In the genomic region with DNA sequence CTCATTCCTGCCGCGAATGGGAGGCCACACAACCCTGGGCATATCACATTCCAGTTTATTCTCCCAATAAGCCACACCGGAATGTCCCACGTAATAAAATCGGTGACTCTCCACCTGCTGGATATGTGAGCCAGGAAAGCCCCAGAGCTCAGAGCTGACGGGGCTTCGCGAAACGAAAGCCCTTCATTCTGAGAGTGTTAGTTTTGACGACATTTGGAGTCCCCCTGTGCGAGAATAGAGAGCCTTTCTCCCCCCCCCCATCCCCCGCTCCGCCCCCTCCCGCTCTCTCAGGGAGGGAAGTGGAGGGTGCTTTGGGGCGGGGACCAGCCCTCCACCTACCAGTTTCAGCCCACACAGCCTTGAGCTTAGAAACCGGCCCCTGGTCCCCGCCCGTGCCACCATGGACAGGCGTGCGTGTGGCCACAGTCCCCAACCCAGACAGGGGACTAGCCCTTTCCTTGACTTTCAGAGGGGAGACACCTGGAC, we compare ENCODE assay signal across 8 mouse cellular contexts. TPM values are rescaled to one million over a fixed set of nuclear protein-coding genes. Genes with fewer than 3 reads are reported as not detected.
DNase-seq lines count a peak whose midpoint lies in the region; ATAC-seq and TF ChIP-seq lines count a peak whose summit lies in the region.

No protein-coding gene starts in this region.

- peak overlapping the region; percentile 100 for H3K4me2 ChIP-seq in heart, postnatal 0 days (ENCODE audit: low read depth, low read length)
- H3K4me2 ChIP-seq in liver, embryonic 14.5 days (ENCODE audit: low read depth): peak overlapping the region; percentile 68

- no peaks in the 10 kb centered on the region for H3K36me3 ChIP-seq in heart, embryonic 10.5 days
- no peaks in the 10 kb centered on the region for H3K36me3 ChIP-seq in heart, postnatal 0 days (replicated peaks; ENCODE audit: control insufficient read depth, insufficient read depth, low read length)
- no peaks in the 10 kb centered on the region for H3K36me3 ChIP-seq in liver, embryonic 14.5 days (replicated peaks; ENCODE audit: control insufficient read depth, insufficient read depth, low read depth)

- no peak for TF ChIP-seq EP300 in heart, postnatal 0 days (IDR thresholded peaks at IDR 0.05; ENCODE audit: low read depth)
- no peak for TF ChIP-seq EP300 in liver, embryonic 14.5 days (IDR thresholded peaks at IDR 0.05; ENCODE audit: low read depth)

- peak overlapping the region; percentile 72 for H3K4me3 ChIP-seq in heart, embryonic 10.5 days
- peak overlapping the region; percentile 49 for H3K4me3 ChIP-seq in bone marrow, adult 2 months (replicated peaks; ENCODE audit: control insufficient read depth, low read depth, low read length)
- peak overlapping the region; percentile 72 for H3K4me3 ChIP-seq in heart, postnatal 0 days (ENCODE audit: low read depth, low read length)
- H3K4me3 ChIP-seq in liver, embryonic 14.5 days (ENCODE audit: insufficient read depth in 1 of 2, low read depth in 2 of 2, low read length in 2 of 2): peak overlapping the region; percentile 37 to 41

- DNase-seq in heart, embryonic 10.5 days (ENCODE audit: low spot score): no peak
- no peak for DNase-seq in heart, postnatal 10 days
- no peak for DNase-seq in heart, postnatal 0 days (ENCODE audit: low spot score)
- DNase-seq in liver, embryonic 14.5 days (ENCODE audit: low read depth in 3 of 3, low spot score in 3 of 3): no peak
- DNase-seq in left cerebral cortex, adult 18-20 months (ENCODE audit: low spot score in 2 of 2): no peak
- no peak for DNase-seq in right cerebral cortex, adult 18-20 months

- 2% methylated on average over 20 of the region's 20 CpGs for WGBS in heart, embryonic 10.5 days
- 2% methylated on average over 20 of the region's 20 CpGs for WGBS in bone marrow, adult 2 months
- 5% methylated on average over 17 of the region's 20 CpGs for WGBS in heart, postnatal 0 days
- 4% methylated on average over 18 of the region's 20 CpGs for WGBS in liver, embryonic 14.5 days (ENCODE audit: insufficient replicate concordance)

- H3K9me3 ChIP-seq in heart, embryonic 10.5 days: no peaks in the 10 kb centered on the region
- no peaks in the 10 kb centered on the region for H3K9me3 ChIP-seq in heart, postnatal 0 days (replicated peaks; ENCODE audit: control insufficient read depth, low read length)
- no peaks in the 10 kb centered on the region for H3K9me3 ChIP-seq in liver, embryonic 14.5 days (ENCODE audit: control insufficient read depth, low read length)

- peak; percentile 25; the same call in 1 of the 2 replicates for ATAC-seq in heart, postnatal 0 days (ENCODE audit: insufficient read depth, low read depth)
- ATAC-seq in liver, embryonic 14.5 days (ENCODE audit: insufficient read depth): peak; percentile 44; the same call in 1 of the 2 replicates
- ATAC-seq in neutrophil, adult 5-6 weeks (ENCODE audit: extremely low read depth, insufficient number of reproducible peaks, low FRiP score, poor library complexity, severe bottlenecking): peak; percentile 47; the same call in 1 of the 2 replicates

- no peak for TF ChIP-seq POLR2A in bone marrow, adult 2 months (IDR thresholded peaks at IDR 0.05; ENCODE audit: borderline replicate concordance, control insufficient read depth, low read depth, low read length)

- H3K4me1 ChIP-seq in heart, embryonic 10.5 days: peaks cover 25% of the 10 kb centered on the region
- H3K4me1 ChIP-seq in bone marrow, adult 2 months (ENCODE audit: control insufficient read depth, insufficient read depth, low read length): peaks cover 1% of the 10 kb centered on the region
- H3K4me1 ChIP-seq in heart, postnatal 0 days (ENCODE audit: control insufficient read depth, insufficient read depth): peaks cover 15% of the 10 kb centered on the region
- peaks cover 0 to 16% of the 10 kb centered on the region in 2 experiments; a peak in 3 of 4 replicates for H3K4me1 ChIP-seq in liver, embryonic 14.5 days (replicated peaks; ENCODE audit: control insufficient read depth in 2 of 2, insufficient read depth in 2 of 2, low read length in 1 of 2)

- intact Hi-C loops in heart, postnatal 10 days (cut with DNase I): no loop called here

- H3K27ac ChIP-seq in heart, embryonic 10.5 days: peak overlapping the region; percentile 73; the same call in 1 of the 2 replicates
- no peak overlapping the region for H3K27ac ChIP-seq in bone marrow, adult 2 months (ENCODE audit: control insufficient read depth, insufficient read depth, low read depth, low read length, poor library complexity)
- peak overlapping the region; percentile 28; the same call in 1 of the 2 replicates for H3K27ac ChIP-seq in heart, postnatal 0 days (ENCODE audit: low read depth)
- H3K27ac ChIP-seq in liver, embryonic 14.5 days: no peak overlapping the region

- H3K27me3 ChIP-seq in heart, embryonic 10.5 days (ENCODE audit: insufficient read depth, poor library complexity, severe bottlenecking): peaks cover 70% of the 10 kb centered on the region
- peaks cover 16% of the 10 kb centered on the region for H3K27me3 ChIP-seq in heart, postnatal 0 days (ENCODE audit: control insufficient read depth, insufficient read depth, low read length)
- H3K27me3 ChIP-seq in liver, embryonic 14.5 days (ENCODE audit: control insufficient read depth, insufficient read depth, low read length): peaks cover 18% of the 10 kb centered on the region

- TF ChIP-seq CTCF in bone marrow, adult 2 months (IDR thresholded peaks at IDR 0.05; ENCODE audit: control insufficient read depth, insufficient read depth, low read length): no peak
- TF ChIP-seq CTCF in heart, postnatal 0 days (IDR thresholded peaks at IDR 0.05; ENCODE audit: low read depth): no peak
- no peak for TF ChIP-seq CTCF in liver, embryonic 14.5 days (IDR thresholded peaks at IDR 0.05; ENCODE audit: low read depth)

- peak overlapping the region; percentile 63 for H3K9ac ChIP-seq in heart, postnatal 0 days (replicated peaks; ENCODE audit: low read depth, low read length)
- H3K9ac ChIP-seq in liver, embryonic 14.5 days (replicated peaks): no peak overlapping the region

RNA-seq across cellular contexts. Expression of a gene that starts 56.0 kb away (rescaled TPM):
- polyA plus RNA-seq in heart, embryonic 10.5 days (2016; fragmentation: Nextera tagmentation; extraction: Ambion mirVana): 0.23 and 0.38 TPM in 2 replicates
- 1 to 10 TPM; 1.7 TPM for total RNA-seq in heart, postnatal 10 days (2021)
- 3.3 and 4.9 TPM in 2 replicates for polyA plus RNA-seq in bone marrow, adult 2 months (2011; ENCODE audit: insufficient read depth, insufficient read length, low replicate concordance, missing spikeins)
- total RNA-seq in heart, postnatal 0 days (2014; rRNA removed; ENCODE audit: low replicate concordance): 3.9 TPM in 1 of 2 replicates, not detected in the other
- polyA plus RNA-seq in heart, postnatal 0 days (2015; fragmentation: Nextera tagmentation; extraction: Ambion mirVana): 0.26 and 0.41 TPM in 2 replicates
- 0.04 and 0.07 TPM in 2 replicates for polyA plus RNA-seq in liver, embryonic 14.5 days (2012; rRNA removed)
- polyA plus RNA-seq in liver, embryonic 14.5 days (2014; fragmentation: Nextera tagmentation; extraction: Ambion mirVana): 0.16 and 0.47 TPM in 2 replicates
- total RNA-seq in neutrophil, adult 5-6 weeks (2017): 27.7 and 29.8 TPM in 2 replicates
- not detected for total RNA-seq in left cerebral cortex, adult 18-20 months (2021)

Comparison
In these comparisons a context has a peak if more than half of its experiments do, and no peak if none do; other contexts are left out.
1. H3K27ac ChIP-seq: peak in heart, embryonic 10.5 days (single experiment) and heart, postnatal 0 days (single experiment); none in bone marrow, adult 2 months (single experiment) and liver, embryonic 14.5 days (single experiment).
2. Peak in every context shown above with its lines, with median percentiles within 50 percentile points of each other: H3K4me3 ChIP-seq and ATAC-seq.